Mouse (Mus musculus) ES-E14 (cell line): Measurements from ENCODE around the gene Ubd. TPM values are rescaled to one million over a fixed set of nuclear protein-coding genes. Genes with fewer than 3 reads are reported as not detected.

Source experiments
- DNase-seq: peaks from one replicate; pipeline ENCODE4 v3.0.0-alpha.2; 2013; ENCODE audit warnings: low read depth, low spot score
- H3K27ac ChIP-seq: 2 replicates; pipeline ENCODE4 v1.5.1; 2012; ENCODE audit warnings: low read depth, mild to moderate bottlenecking, low read length, moderate library complexity, mixed read lengths; ENCODE audit not compliant: poor library complexity, insufficient read depth, severe bottlenecking
- H3K36me3 ChIP-seq: 2 replicates; pipeline ENCODE4 v1.6.1; 2012; ENCODE audit warnings: mild to moderate bottlenecking, low read length, moderate library complexity, mixed read lengths; ENCODE audit not compliant: control insufficient read depth, poor library complexity, insufficient read depth, severe bottlenecking
- H3K4me1 ChIP-seq, 2 experiments: fragments of 150-350 bp in 1 of 2; sonication (generic) in 1 of 2; 2 replicates each; pipeline ENCODE4 v1.6.1; 2012; ENCODE audit warnings: low read length in 2 of 2, mild to moderate bottlenecking in 1 of 2, mixed read lengths in 1 of 2; ENCODE audit not compliant: control insufficient read depth in 2 of 2, insufficient read depth in 2 of 2, poor library complexity in 1 of 2
- H3K4me3 ChIP-seq, 2 experiments: fragments of 150-350 bp in 1 of 2; sonication (generic) in 1 of 2; 2 replicates each; pipeline ENCODE4 v1.5.1; 2012; ENCODE audit warnings: low read length in 2 of 2, low read depth in 1 of 2, mild to moderate bottlenecking in 1 of 2, mixed read lengths in 1 of 2; ENCODE audit not compliant: insufficient read depth in 1 of 2, poor library complexity in 1 of 2, severe bottlenecking in 1 of 2
- H3K9ac ChIP-seq: 2 replicates; pipeline ENCODE4 v1.6.1; 2012; ENCODE audit warnings: low read depth, mild to moderate bottlenecking, low read length, mixed read lengths; ENCODE audit not compliant: poor library complexity, insufficient read depth, severe bottlenecking
- H3K9me3 ChIP-seq: fragments of 150-350 bp; sonication (generic); 2 replicates; pipeline ENCODE4 v1.6.1; 2012; ENCODE audit warnings: low read depth, mild to moderate bottlenecking, low read length; ENCODE audit not compliant: control insufficient read depth, insufficient read depth
- CHD2 ChIP-seq: IDR thresholded peaks from 2 replicates; pipeline ENCODE4 v1.6.1; 2014; ENCODE audit warnings: mild to moderate bottlenecking, low read depth, low read length, inconsistent platforms
- HCFC1 ChIP-seq: IDR thresholded peaks from 2 replicates; pipeline ENCODE4 v1.6.1; 2012; ENCODE audit warnings: low read length, inconsistent platforms, borderline replicate concordance; ENCODE audit not compliant: insufficient read depth
- MAFK ChIP-seq: IDR thresholded peaks from 2 replicates; pipeline ENCODE4 v1.6.1; 2014; ENCODE audit warnings: mild to moderate bottlenecking, low read depth, low read length, inconsistent platforms; ENCODE audit not compliant: insufficient read depth
- ZC3H11A ChIP-seq: IDR thresholded peaks from 2 replicates; pipeline ENCODE4 v1.6.1; 2012; ENCODE audit warnings: low read depth, mild to moderate bottlenecking, inconsistent platforms, low read length, borderline replicate concordance
- ZNF384 ChIP-seq: IDR thresholded peaks from 2 replicates; pipeline ENCODE4 v1.6.1; 2012; ENCODE audit warnings: low read depth, low read length, inconsistent platforms
- in situ Hi-C, 2 experiments: fragments of 600-800 bp; cut with MboI; formaldehyde crosslinking; loops; one replicate each; pipeline ENCODE4 v1.15.1; 2025; ENCODE audit warnings: low sequenced_read_pairs in 2 of 2, inconsistent platforms in 1 of 2; ENCODE audit not compliant: unreplicated experiment in 2 of 2
- total RNA-seq: library from RNA; depleted of rRNA; stranded (reverse); fragments of 300-350 nt; gene quantifications from 2 replicates; pipeline ENCODE4 v1.2.3, GENCODE M21; 2012; rRNA removed

Gene Ubd
- total RNA-seq: not detected in 2 replicates

- DNase-seq: no peak
- Histone ChIP-seq H3K9ac (no peak within 1 kb of the TSS), H3K4me1 (peaks cover 1 to 4% of the 10 kb centered on the region in 2 experiments; a peak in 1 of 4 replicates), H3K36me3 (no peaks in the 10 kb centered on the region), H3K27ac (no peak within 1 kb of the TSS), H3K4me3 (no peak within 1 kb of the TSS), H3K9me3 (no peaks in the 10 kb centered on the region)
- TF ChIP-seq HCFC1 (no peak), ZNF384 (no peak), MAFK (no peak)
- in situ Hi-C loops: no loop called here
Observed at GRCm38 (mm10) chr17:37193656-37194055, at the start of gene Ubd. TSS of gene Ubd (plus strand) at chr17:37193892.

- H3K9ac ChIP-seq: no peak within 1 kb of the TSS
- H3K9me3 ChIP-seq: no peaks in the 10 kb centered on the region
- H3K4me1 ChIP-seq: no peaks in the 10 kb centered on the region
- DNase-seq: no peak
- H3K4me3 ChIP-seq: no peak within 1 kb of the TSS
- H3K27ac ChIP-seq: no peak within 1 kb of the TSS
- no peaks in the 10 kb centered on the region for H3K36me3 ChIP-seq
- in situ Hi-C loops: no loop called here
- no peak for TF ChIP-seq MAFK
Observed at GRCm38 (mm10) chr17:37161394-37161793, 32.3 kb upstream of the Ubd start, which contains the start of gene Olfr93. TSS of gene Olfr93 (minus strand) at chr17:37161494.

- H3K4me1 ChIP-seq: no peaks in the 10 kb centered on the region
- no peak overlapping the region for H3K9ac ChIP-seq
- no peak for TF ChIP-seq ZC3H11A
- TF ChIP-seq ZNF384: no peak
- no peak for TF ChIP-seq MAFK
- no peak for TF ChIP-seq HCFC1
- TF ChIP-seq CHD2: no peak
- H3K9me3 ChIP-seq: no peaks in the 10 kb centered on the region
- DNase-seq: no peak
- no peak overlapping the region for H3K4me3 ChIP-seq
- H3K27ac ChIP-seq: no peak overlapping the region
- no peaks in the 10 kb centered on the region for H3K36me3 ChIP-seq
- in situ Hi-C loops: no loop called here
Observed at GRCm38 (mm10) chr17:37185474-37185873, 8.2 kb upstream of the Ubd start.

GRCm38 (mm10) chr17:37190711-37191110 lies 3.0 kb upstream of the Ubd start:
- H3K4me1 ChIP-seq: no peaks in the 10 kb centered on the region
- no peak overlapping the region for H3K9ac ChIP-seq
- H3K36me3 ChIP-seq: no peaks in the 10 kb centered on the region
- no peak overlapping the region for H3K4me3 ChIP-seq
- no peaks in the 10 kb centered on the region for H3K9me3 ChIP-seq
- in situ Hi-C loops: no loop called here
- H3K27ac ChIP-seq: no peak overlapping the region
- TF ChIP-seq ZC3H11A (no peak), HCFC1 (no peak), ZNF384 (no peak), CHD2 (peak; percentile 91)
- peak; percentile 70 for DNase-seq

- Histone ChIP-seq H3K27ac (no peak overlapping the region), H3K4me1 (peaks cover 1 to 4% of the 10 kb centered on the region in 2 experiments; a peak in 1 of 4 replicates), H3K4me3 (no peak overlapping the region), H3K36me3 (no peaks in the 10 kb centered on the region), H3K9ac (no peak overlapping the region), H3K9me3 (no peaks in the 10 kb centered on the region)
- DNase-seq: no peak
- TF ChIP-seq ZNF384: no peak
- no peak for TF ChIP-seq MAFK
- no peak for TF ChIP-seq CHD2
- no peak for TF ChIP-seq ZC3H11A
- TF ChIP-seq HCFC1: no peak
- in situ Hi-C loops: no loop called here
Observed at GRCm38 (mm10) chr17:37193032-37193431, 660 bp upstream of the Ubd start.
